Comparison of ENCODE assay signal across 9 mouse cellular contexts in the genomic region with DNA sequence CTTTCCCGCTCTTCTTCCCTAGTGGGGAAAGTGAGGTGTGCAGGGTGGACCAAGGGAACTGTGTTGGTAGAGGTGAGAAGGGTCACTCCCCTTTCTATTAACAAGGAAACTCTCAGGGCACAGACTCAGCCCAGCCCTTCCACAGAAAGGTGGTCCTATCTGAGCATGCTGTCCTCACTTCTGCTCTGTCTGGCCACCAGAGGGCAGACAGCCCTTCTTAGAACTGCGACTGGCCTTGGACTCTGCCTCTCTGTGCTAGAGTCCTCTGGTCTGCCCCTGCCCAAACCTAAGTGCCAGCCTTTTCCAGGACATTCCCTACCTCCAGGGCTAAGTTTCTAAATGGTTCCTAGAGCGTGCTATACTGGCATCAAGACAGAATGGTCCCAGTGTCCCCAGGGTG. TPM values are rescaled to one million over a fixed set of nuclear protein-coding genes. Genes with fewer than 3 reads are reported as not detected.
DNase-seq lines count a peak whose midpoint lies in the region; ATAC-seq lines count a peak whose summit lies in the region.
"Had no signal": no experiment of that assay in that cellular context is flagged by ENCODE, and none has a peak within 500 bp of the region (broad histone marks: within the 10 kb centered on the region; RNA-seq: fewer than 3 reads in every experiment).

No protein-coding gene starts in this region.

- H3K27ac ChIP-seq in embryonic facial prominence, embryonic 11.5 days (replicated peaks; ENCODE audit: low read depth, low read length), result no peak overlapping the region
- no peak overlapping the region for H3K27ac ChIP-seq in heart, embryonic 10.5 days
- H3K27ac ChIP-seq in kidney, embryonic 15.5 days, result no peak overlapping the region
- no peak overlapping the region for H3K27ac ChIP-seq in liver, embryonic 12.5 days
- H3K27ac ChIP-seq in stomach, embryonic 15.5 days, result no peak overlapping the region

- H3K9ac ChIP-seq in embryonic facial prominence, embryonic 11.5 days (replicated peaks; ENCODE audit: low read length), result no peak overlapping the region
- H3K9ac ChIP-seq in kidney, embryonic 15.5 days, result no peak overlapping the region
- H3K9ac ChIP-seq in liver, embryonic 12.5 days, result no peak overlapping the region
- H3K9ac ChIP-seq in stomach, embryonic 15.5 days, result no peak overlapping the region

- ATAC-seq in embryonic facial prominence, embryonic 11.5 days (replicated peaks; ENCODE audit: insufficient number of reproducible peaks, low FRiP score, low TSS enrichment, low read depth), result peak; percentile 85
- ATAC-seq in kidney, embryonic 15.5 days (replicated peaks; ENCODE audit: low FRiP score), result peak; percentile 86; the same call in 1 of the 2 replicates
- ATAC-seq in liver, embryonic 12.5 days, result peak; percentile 51; the same call in 1 of the 2 replicates
- peak; percentile 43; the same call in 1 of the 2 replicates for ATAC-seq in stomach, embryonic 15.5 days (ENCODE audit: insufficient read depth, low FRiP score, low read depth)

- H3K27me3 ChIP-seq in embryonic facial prominence, embryonic 11.5 days (ENCODE audit: control insufficient read depth, insufficient read depth, low read length), result no peaks in the 10 kb centered on the region
- H3K27me3 ChIP-seq in heart, embryonic 10.5 days (ENCODE audit: insufficient read depth, poor library complexity, severe bottlenecking), result peaks cover 30% of the 10 kb centered on the region
- no peaks in the 10 kb centered on the region for H3K27me3 ChIP-seq in kidney, embryonic 15.5 days
- peaks cover 32% of the 10 kb centered on the region; the same call in 1 of the 2 replicates for H3K27me3 ChIP-seq in liver, embryonic 12.5 days (replicated peaks)
- no peaks in the 10 kb centered on the region for H3K27me3 ChIP-seq in stomach, embryonic 15.5 days (replicated peaks)

- DNase-seq in B cell, adult 2 months, result peak; percentile 47 to 53
- DNase-seq in adrenal gland, adult 2 months, result peak; percentile 62
- peak; percentile 77 for DNase-seq in embryonic facial prominence, embryonic 11.5 days (ENCODE audit: low spot score)
- peak; percentile 76 for DNase-seq in heart, embryonic 10.5 days (ENCODE audit: low spot score)
- DNase-seq in natural killer cell, adult 2 months (ENCODE audit: low spot score in 2 of 2), result peak; percentile 57 to 62

- H3K4me3 ChIP-seq in embryonic facial prominence, embryonic 11.5 days (ENCODE audit: low read depth, low read length), result no peak overlapping the region
- H3K4me3 ChIP-seq in heart, embryonic 10.5 days, result no peak overlapping the region
- H3K4me3 ChIP-seq in kidney, embryonic 15.5 days (replicated peaks), result no peak overlapping the region
- no peak overlapping the region for H3K4me3 ChIP-seq in liver, embryonic 12.5 days
- no peak overlapping the region for H3K4me3 ChIP-seq in stomach, embryonic 15.5 days (replicated peaks)
- H3K4me3 ChIP-seq: erythroblast, embryonic 14.5 days had no signal

- WGBS in embryonic facial prominence, embryonic 11.5 days, result 42% methylated on average over 3 of the region's 3 CpGs
- 36% methylated on average over 3 of the region's 3 CpGs for WGBS in heart, embryonic 10.5 days
- WGBS in kidney, embryonic 15.5 days, result 43% methylated on average over 3 of the region's 3 CpGs
- 19% methylated on average over 3 of the region's 3 CpGs for WGBS in liver, embryonic 12.5 days (ENCODE audit: insufficient replicate concordance)
- WGBS in stomach, embryonic 15.5 days, result 38% methylated on average over 3 of the region's 3 CpGs

- no peaks in the 10 kb centered on the region for H3K4me1 ChIP-seq in embryonic facial prominence, embryonic 11.5 days (ENCODE audit: control insufficient read depth, insufficient read depth, low read length)
- peaks cover 16% of the 10 kb centered on the region for H3K4me1 ChIP-seq in heart, embryonic 10.5 days
- H3K4me1 ChIP-seq in kidney, embryonic 15.5 days, result peaks cover 9% of the 10 kb centered on the region; the same call in 1 of the 2 replicates
- no peaks in the 10 kb centered on the region for H3K4me1 ChIP-seq in liver, embryonic 12.5 days
- peaks cover 8% of the 10 kb centered on the region for H3K4me1 ChIP-seq in stomach, embryonic 15.5 days

- no peaks in the 10 kb centered on the region for H3K36me3 ChIP-seq in embryonic facial prominence, embryonic 11.5 days (replicated peaks; ENCODE audit: control insufficient read depth, insufficient read depth, low read depth, low read length)
- H3K36me3 ChIP-seq in heart, embryonic 10.5 days, result no peaks in the 10 kb centered on the region
- H3K36me3 ChIP-seq in kidney, embryonic 15.5 days, result no peaks in the 10 kb centered on the region
- no peaks in the 10 kb centered on the region for H3K36me3 ChIP-seq in liver, embryonic 12.5 days
- no peaks in the 10 kb centered on the region for H3K36me3 ChIP-seq in stomach, embryonic 15.5 days

- no peaks in the 10 kb centered on the region for H3K9me3 ChIP-seq in embryonic facial prominence, embryonic 11.5 days (replicated peaks; ENCODE audit: control insufficient read depth, low read length)
- no peaks in the 10 kb centered on the region for H3K9me3 ChIP-seq in heart, embryonic 10.5 days
- no peaks in the 10 kb centered on the region for H3K9me3 ChIP-seq in kidney, embryonic 15.5 days (replicated peaks)
- H3K9me3 ChIP-seq in liver, embryonic 12.5 days (replicated peaks), result no peaks in the 10 kb centered on the region
- no peaks in the 10 kb centered on the region for H3K9me3 ChIP-seq in stomach, embryonic 15.5 days

- H3K4me2 ChIP-seq in embryonic facial prominence, embryonic 11.5 days (ENCODE audit: low read depth, low read length), result no peak overlapping the region
- H3K4me2 ChIP-seq in kidney, embryonic 15.5 days, result no peak overlapping the region
- H3K4me2 ChIP-seq in liver, embryonic 12.5 days, result no peak overlapping the region
- no peak overlapping the region for H3K4me2 ChIP-seq in stomach, embryonic 15.5 days

RNA-seq across cellular contexts. Expression of a gene that starts 21.5 kb away (rescaled TPM):
- total RNA-seq in adrenal gland, adult 2 months (2021), result under 1 TPM; 0.69 TPM
- 1.8 and 3.3 TPM in 2 replicates for polyA plus RNA-seq in adrenal gland, adult 2 months (2012; rRNA removed)
- not detected in 2 replicates for polyA plus RNA-seq in embryonic facial prominence, embryonic 11.5 days (2014; fragmentation: Nextera tagmentation; extraction: Ambion mirVana)
- not detected in 2 replicates for polyA plus RNA-seq in heart, embryonic 10.5 days (2016; fragmentation: Nextera tagmentation; extraction: Ambion mirVana)
- polyA plus RNA-seq in kidney, embryonic 15.5 days (2015; fragmentation: Nextera tagmentation; extraction: Ambion mirVana), result 0.28 and 0.31 TPM in 2 replicates
- polyA plus RNA-seq in liver, embryonic 12.5 days (2016; fragmentation: Nextera tagmentation; extraction: Ambion mirVana), result 0.33 and 0.54 TPM in 2 replicates
- 2.6 and 3.3 TPM in 2 replicates for polyA plus RNA-seq in stomach, embryonic 15.5 days (2015; fragmentation: Nextera tagmentation; extraction: Ambion mirVana)
- polyA plus RNA-seq: erythroblast, embryonic 14.5 days had no signal

RNA-seq across cellular contexts. Expression of a gene that starts 26.6 kb away (rescaled TPM):
- total RNA-seq in adrenal gland, adult 2 months (2021), result 100 to 1,000 TPM; 114 to 126 TPM
- polyA plus RNA-seq in adrenal gland, adult 2 months (2012; rRNA removed), result 39.8 and 48.7 TPM in 2 replicates
- polyA plus RNA-seq in embryonic facial prominence, embryonic 11.5 days (2014; fragmentation: Nextera tagmentation; extraction: Ambion mirVana), result 60.3 and 66.1 TPM in 2 replicates
- 85.2 and 99.8 TPM in 2 replicates for polyA plus RNA-seq in heart, embryonic 10.5 days (2016; fragmentation: Nextera tagmentation; extraction: Ambion mirVana)
- polyA plus RNA-seq in kidney, embryonic 15.5 days (2015; fragmentation: Nextera tagmentation; extraction: Ambion mirVana), result 129 and 140 TPM in 2 replicates
- 58.4 and 61.1 TPM in 2 replicates for polyA plus RNA-seq in liver, embryonic 12.5 days (2016; fragmentation: Nextera tagmentation; extraction: Ambion mirVana)
- polyA plus RNA-seq in stomach, embryonic 15.5 days (2015; fragmentation: Nextera tagmentation; extraction: Ambion mirVana), result 110 and 119 TPM in 2 replicates

RNA-seq across cellular contexts. Expression of a gene that starts 45.7 kb away (rescaled TPM):
- total RNA-seq in adrenal gland, adult 2 months (2021), result not detected
- not detected in 2 replicates for polyA plus RNA-seq in adrenal gland, adult 2 months (2012; rRNA removed)
- polyA plus RNA-seq in embryonic facial prominence, embryonic 11.5 days (2014; fragmentation: Nextera tagmentation; extraction: Ambion mirVana), result not detected in 2 replicates
- not detected in 2 replicates for polyA plus RNA-seq in heart, embryonic 10.5 days (2016; fragmentation: Nextera tagmentation; extraction: Ambion mirVana)
- polyA plus RNA-seq in kidney, embryonic 15.5 days (2015; fragmentation: Nextera tagmentation; extraction: Ambion mirVana), result 0.06 TPM in 1 of 2 replicates, not detected in the other
- polyA plus RNA-seq in liver, embryonic 12.5 days (2016; fragmentation: Nextera tagmentation; extraction: Ambion mirVana), result 0.14 TPM in 1 of 2 replicates, not detected in the other
- polyA plus RNA-seq in stomach, embryonic 15.5 days (2015; fragmentation: Nextera tagmentation; extraction: Ambion mirVana), result 0.92 and 1.3 TPM in 2 replicates
- polyA plus RNA-seq: erythroblast, embryonic 14.5 days had no signal
